Mouse (Mus musculus): Measurements from ENCODE around the gene Cpe. TPM values are rescaled to one million over a fixed set of nuclear protein-coding genes. Genes with fewer than 3 reads are reported as not detected.

The Cpe gene
- polyA plus RNA-seq, 1 experiment from 2014 or later = 149 TPM

DNA sequence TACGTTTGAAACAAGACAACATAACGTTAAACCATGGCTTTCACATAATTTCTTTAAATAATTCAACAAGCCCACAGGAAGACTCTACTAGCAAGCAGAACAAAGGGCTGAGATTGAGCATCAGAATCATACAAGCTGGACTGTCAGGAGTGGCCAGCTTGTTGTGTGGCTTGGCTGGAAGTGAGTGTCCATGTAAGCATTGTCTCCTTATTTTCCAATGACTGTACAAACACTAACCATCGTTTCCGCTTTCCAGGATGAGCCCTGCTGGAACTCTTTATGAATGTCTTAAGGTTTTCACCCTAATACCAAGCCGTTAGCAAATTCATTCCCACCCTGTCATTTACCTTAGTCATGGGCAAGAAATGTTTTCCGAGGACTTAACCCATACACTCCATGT lies 2.0 kb downstream of the Cpe start:
- Histone ChIP-seq H3K36me3 (ENCODE audit: control insufficient read depth, insufficient read depth, low read length) (no peaks in the 10 kb centered on the region), H3K4me2 (replicated peaks; ENCODE audit: low read depth, low read length) (no peak overlapping the region), H3K9ac (replicated peaks; ENCODE audit: low read depth, low read length) (no peak overlapping the region), H3K4me1 (ENCODE audit: control insufficient read depth, insufficient read depth, low read length) (0 out of 2 replicates have a peak, but pooled peaks cover 4% of the 10 kb centered on the region), H3K27me3 (ENCODE audit: control insufficient read depth, insufficient read depth, low read length) (no peaks in the 10 kb centered on the region), H3K4me3 (ENCODE audit: low read depth, low read length) (no peak overlapping the region), H3K9me3 (ENCODE audit: control insufficient read depth, low read depth, low read length) (no peaks in the 10 kb centered on the region), H3K27ac (ENCODE audit: low read length) (no peak overlapping the region)
- no peak for ATAC-seq (ENCODE audit: insufficient number of reproducible peaks, insufficient read depth, low FRiP score, low read depth)
- WGBS = 80% methylated on average over 6 of the region's 6 CpGs

DNA sequence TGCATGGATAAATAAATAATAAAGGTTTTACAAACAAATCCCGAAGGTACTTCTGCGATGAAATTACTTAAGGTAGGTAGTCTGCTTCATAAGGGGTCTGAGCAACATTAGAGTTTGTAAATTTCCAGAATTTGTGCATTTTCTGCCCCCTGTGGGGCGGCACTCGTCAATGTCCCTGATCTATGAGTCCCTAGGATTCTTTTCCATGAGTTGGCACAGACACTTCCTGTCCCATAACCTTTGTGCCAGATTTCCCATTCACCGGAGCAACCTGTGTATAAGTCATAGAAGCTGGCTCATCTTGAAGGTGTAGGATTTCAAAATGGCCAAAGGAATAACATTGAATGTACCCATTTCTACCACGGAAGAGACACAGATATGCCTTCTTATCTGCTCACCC lies 2.5 kb downstream of the Cpe start:
- Histone ChIP-seq H3K4me3 (ENCODE audit: low read depth, low read length) (no peak overlapping the region), H3K4me1 (ENCODE audit: control insufficient read depth, insufficient read depth, low read length) (0 out of 2 replicates have a peak, but pooled peaks cover 4% of the 10 kb centered on the region), H3K27ac (ENCODE audit: low read length) (no peak overlapping the region), H3K4me2 (replicated peaks; ENCODE audit: low read depth, low read length) (no peak overlapping the region), H3K9me3 (ENCODE audit: control insufficient read depth, low read depth, low read length) (no peaks in the 10 kb centered on the region), H3K27me3 (ENCODE audit: control insufficient read depth, insufficient read depth, low read length) (no peaks in the 10 kb centered on the region), H3K9ac (replicated peaks; ENCODE audit: low read depth, low read length) (no peak overlapping the region), H3K36me3 (ENCODE audit: control insufficient read depth, insufficient read depth, low read length) (no peaks in the 10 kb centered on the region)
- WGBS = 83% methylated on average over 6 of the region's 6 CpGs
- ATAC-seq (ENCODE audit: insufficient number of reproducible peaks, insufficient read depth, low FRiP score, low read depth) = no peak

- Histone ChIP-seq H3K4me1 (ENCODE audit: control insufficient read depth, insufficient read depth, low read length) (0 out of 2 replicates have a peak, but pooled peaks cover 4% of the 10 kb centered on the region), H3K9me3 (ENCODE audit: control insufficient read depth, low read depth, low read length) (no peaks in the 10 kb centered on the region), H3K36me3 (ENCODE audit: control insufficient read depth, insufficient read depth, low read length) (no peaks in the 10 kb centered on the region), H3K27me3 (ENCODE audit: control insufficient read depth, insufficient read depth, low read length) (no peaks in the 10 kb centered on the region), H3K9ac (replicated peaks; ENCODE audit: low read depth, low read length) (no peak overlapping the region), H3K4me3 (ENCODE audit: low read depth, low read length) (no peak overlapping the region), H3K27ac (ENCODE audit: low read length) (no peak overlapping the region), H3K4me2 (replicated peaks; ENCODE audit: low read depth, low read length) (no peak overlapping the region)
- 78% methylated on average over 4 of the region's 4 CpGs for WGBS
- ATAC-seq (ENCODE audit: insufficient number of reproducible peaks, insufficient read depth, low FRiP score, low read depth) = no peak
Observed at GRCm38 (mm10) chr8:64688741-64689140, 4.1 kb downstream of the Cpe start.

DNA sequence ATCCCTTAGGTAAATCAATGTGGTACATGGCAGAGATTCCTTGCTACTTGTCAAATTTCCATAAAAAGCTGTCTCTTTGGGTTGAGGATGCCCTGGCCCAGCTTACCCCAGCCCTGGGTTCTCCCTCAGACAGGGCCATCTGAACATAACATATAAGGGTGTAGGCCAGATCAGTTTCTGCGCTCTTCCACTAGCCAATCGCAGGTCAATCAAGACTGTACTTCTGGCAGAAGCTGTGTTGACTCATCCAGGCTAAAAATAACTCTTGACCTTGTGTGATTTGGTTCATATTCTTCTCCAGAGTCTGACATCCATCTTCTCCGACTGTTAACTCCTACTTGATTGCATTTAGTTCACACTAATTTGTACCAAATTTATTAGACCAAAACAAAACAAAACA lies 4.7 kb downstream of the Cpe start:
- no peak for ATAC-seq (ENCODE audit: insufficient number of reproducible peaks, insufficient read depth, low FRiP score, low read depth)
- no peak overlapping the region for H3K4me2 ChIP-seq (replicated peaks; ENCODE audit: low read depth, low read length)
- no peaks in the 10 kb centered on the region for H3K36me3 ChIP-seq (ENCODE audit: control insufficient read depth, insufficient read depth, low read length)
- no peak overlapping the region for H3K9ac ChIP-seq (replicated peaks; ENCODE audit: low read depth, low read length)
- H3K4me3 ChIP-seq (ENCODE audit: low read depth, low read length) = no peak overlapping the region
- H3K9me3 ChIP-seq (ENCODE audit: control insufficient read depth, low read depth, low read length) = no peaks in the 10 kb centered on the region
- no peaks in the 10 kb centered on the region for H3K27me3 ChIP-seq (ENCODE audit: control insufficient read depth, insufficient read depth, low read length)
- WGBS = 72% methylated on average over 3 of the region's 3 CpGs
- 0 out of 2 replicates have a peak, but pooled peaks cover 2% of the 10 kb centered on the region for H3K4me1 ChIP-seq (ENCODE audit: control insufficient read depth, insufficient read depth, low read length)
- H3K27ac ChIP-seq (ENCODE audit: low read length) = no peak overlapping the region

GRCm38 (mm10) chr8:64682501-64682900 lies 10.4 kb downstream of the Cpe start:
- WGBS = 65% methylated on average over 3 of the region's 3 CpGs
- ATAC-seq (ENCODE audit: insufficient number of reproducible peaks, insufficient read depth, low FRiP score, low read depth) = no peak
- no peak overlapping the region for H3K9ac ChIP-seq (replicated peaks; ENCODE audit: low read depth, low read length)
- H3K4me3 ChIP-seq (ENCODE audit: low read depth, low read length) = no peak overlapping the region
- no peaks in the 10 kb centered on the region for H3K27me3 ChIP-seq (ENCODE audit: control insufficient read depth, insufficient read depth, low read length)
- no peaks in the 10 kb centered on the region for H3K9me3 ChIP-seq (ENCODE audit: control insufficient read depth, low read depth, low read length)
- no peak overlapping the region for H3K4me2 ChIP-seq (replicated peaks; ENCODE audit: low read depth, low read length)
- H3K4me1 ChIP-seq (ENCODE audit: control insufficient read depth, insufficient read depth, low read length) = no peaks in the 10 kb centered on the region
- no peak overlapping the region for H3K27ac ChIP-seq (ENCODE audit: low read length)
- H3K36me3 ChIP-seq (ENCODE audit: control insufficient read depth, insufficient read depth, low read length) = no peaks in the 10 kb centered on the region

- Histone ChIP-seq H3K9ac (replicated peaks; ENCODE audit: low read depth, low read length) (no peak overlapping the region), H3K9me3 (ENCODE audit: control insufficient read depth, low read depth, low read length) (no peaks in the 10 kb centered on the region), H3K4me2 (replicated peaks; ENCODE audit: low read depth, low read length) (no peak overlapping the region), H3K27ac (ENCODE audit: low read length) (no peak overlapping the region), H3K4me3 (ENCODE audit: low read depth, low read length) (no peak overlapping the region), H3K4me1 (ENCODE audit: control insufficient read depth, insufficient read depth, low read length) (no peaks in the 10 kb centered on the region), H3K36me3 (ENCODE audit: control insufficient read depth, insufficient read depth, low read length) (no peaks in the 10 kb centered on the region), H3K27me3 (ENCODE audit: control insufficient read depth, insufficient read depth, low read length) (no peaks in the 10 kb centered on the region)
- ATAC-seq (ENCODE audit: insufficient number of reproducible peaks, insufficient read depth, low FRiP score, low read depth) = no peak
- WGBS = 68% methylated on average over 2 of the region's 2 CpGs
Observed at GRCm38 (mm10) chr8:64676381-64676780, 16.5 kb downstream of the Cpe start.

- Histone ChIP-seq H3K27me3 (ENCODE audit: control insufficient read depth, insufficient read depth, low read length) (no peaks in the 10 kb centered on the region), H3K9ac (replicated peaks; ENCODE audit: low read depth, low read length) (no peak overlapping the region), H3K4me3 (ENCODE audit: low read depth, low read length) (no peak overlapping the region), H3K27ac (ENCODE audit: low read length) (peak overlapping the region; percentile 48; the same call in 1 of the 2 replicates), H3K4me2 (replicated peaks; ENCODE audit: low read depth, low read length) (peak overlapping the region; percentile 10; the same call in 1 of the 2 replicates), H3K4me1 (ENCODE audit: control insufficient read depth, insufficient read depth, low read length) (no peaks in the 10 kb centered on the region), H3K36me3 (ENCODE audit: control insufficient read depth, insufficient read depth, low read length) (no peaks in the 10 kb centered on the region), H3K9me3 (ENCODE audit: control insufficient read depth, low read depth, low read length) (no peaks in the 10 kb centered on the region)
- 29% methylated on average over 8 of the region's 8 CpGs for WGBS
- 0 out of 2 replicates have a peak, but pooled peaks have one; percentile 37 for ATAC-seq (ENCODE audit: insufficient number of reproducible peaks, insufficient read depth, low FRiP score, low read depth)
Observed at GRCm38 (mm10) chr8:64674951-64675585, 17.8 kb downstream of the Cpe start.

DNA sequence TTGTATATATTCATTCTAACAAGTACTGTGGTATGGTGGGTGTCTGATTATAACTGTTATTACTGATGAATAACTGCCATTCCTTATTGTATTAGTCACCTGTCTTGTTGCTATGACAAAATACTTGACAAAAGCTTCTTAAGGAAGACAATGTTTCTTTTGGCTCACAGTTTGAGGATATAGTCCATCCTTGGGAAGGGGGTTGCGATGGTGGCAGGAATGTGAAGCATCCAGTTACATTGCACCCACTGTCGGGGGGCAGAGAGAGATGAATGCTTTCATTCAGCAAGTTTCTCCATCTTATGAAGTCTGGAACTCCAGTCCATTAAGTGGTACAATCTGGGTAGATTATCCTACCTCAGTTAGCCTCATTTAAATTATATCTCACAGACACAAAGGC lies 19.9 kb downstream of the Cpe start:
- H3K36me3 ChIP-seq (ENCODE audit: control insufficient read depth, insufficient read depth, low read length) = no peaks in the 10 kb centered on the region
- ATAC-seq (ENCODE audit: insufficient number of reproducible peaks, insufficient read depth, low FRiP score, low read depth) = no peak
- no peak overlapping the region for H3K9ac ChIP-seq (replicated peaks; ENCODE audit: low read depth, low read length)
- H3K27me3 ChIP-seq (ENCODE audit: control insufficient read depth, insufficient read depth, low read length) = no peaks in the 10 kb centered on the region
- no peaks in the 10 kb centered on the region for H3K4me1 ChIP-seq (ENCODE audit: control insufficient read depth, insufficient read depth, low read length)
- H3K4me3 ChIP-seq (ENCODE audit: low read depth, low read length) = no peak overlapping the region
- H3K4me2 ChIP-seq (replicated peaks; ENCODE audit: low read depth, low read length) = no peak overlapping the region
- no peak overlapping the region for H3K27ac ChIP-seq (ENCODE audit: low read length)
- H3K9me3 ChIP-seq (ENCODE audit: control insufficient read depth, low read depth, low read length) = no peaks in the 10 kb centered on the region
- 66% methylated on average over 2 of the region's 2 CpGs for WGBS

DNA sequence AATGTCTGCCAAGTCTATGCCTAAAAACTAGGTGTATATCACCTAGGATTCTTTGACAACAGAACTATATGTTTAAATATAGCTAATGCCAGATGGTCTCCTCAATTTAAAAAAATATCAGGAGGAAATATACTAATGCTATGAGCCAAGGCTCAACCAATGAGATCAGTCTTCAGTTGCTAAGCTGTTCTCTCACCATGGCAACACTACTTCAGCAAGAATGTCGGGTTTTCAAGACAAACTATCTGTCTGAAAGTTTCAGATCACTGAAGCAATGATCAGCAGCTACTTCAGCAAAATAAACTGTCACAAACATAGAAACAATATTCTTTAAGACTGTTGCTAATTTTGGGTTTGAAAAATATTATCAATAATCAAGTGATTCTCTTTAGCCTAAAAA lies 20.9 kb downstream of the Cpe start:
- Histone ChIP-seq H3K27me3 (ENCODE audit: control insufficient read depth, insufficient read depth, low read length) (no peaks in the 10 kb centered on the region), H3K4me3 (ENCODE audit: low read depth, low read length) (no peak overlapping the region), H3K9ac (replicated peaks; ENCODE audit: low read depth, low read length) (no peak overlapping the region), H3K9me3 (ENCODE audit: control insufficient read depth, low read depth, low read length) (no peaks in the 10 kb centered on the region), H3K36me3 (ENCODE audit: control insufficient read depth, insufficient read depth, low read length) (no peaks in the 10 kb centered on the region), H3K27ac (ENCODE audit: low read length) (no peak overlapping the region), H3K4me1 (ENCODE audit: control insufficient read depth, insufficient read depth, low read length) (no peaks in the 10 kb centered on the region), H3K4me2 (replicated peaks; ENCODE audit: low read depth, low read length) (no peak overlapping the region)
- WGBS = 20% methylated on average over 1 of the region's 1 CpGs
- ATAC-seq (ENCODE audit: insufficient number of reproducible peaks, insufficient read depth, low FRiP score, low read depth) = no peak
